Mouse (Mus musculus): ENCODE data around the gene Tgfa.

Tgfa gene

GRCm38 (mm10) chr6:86293301-86293700 is 98.3 kb downstream of the Tgfa start:
- no peak for DNase-seq (ENCODE audit: low spot score in 2 of 2)

DNA sequence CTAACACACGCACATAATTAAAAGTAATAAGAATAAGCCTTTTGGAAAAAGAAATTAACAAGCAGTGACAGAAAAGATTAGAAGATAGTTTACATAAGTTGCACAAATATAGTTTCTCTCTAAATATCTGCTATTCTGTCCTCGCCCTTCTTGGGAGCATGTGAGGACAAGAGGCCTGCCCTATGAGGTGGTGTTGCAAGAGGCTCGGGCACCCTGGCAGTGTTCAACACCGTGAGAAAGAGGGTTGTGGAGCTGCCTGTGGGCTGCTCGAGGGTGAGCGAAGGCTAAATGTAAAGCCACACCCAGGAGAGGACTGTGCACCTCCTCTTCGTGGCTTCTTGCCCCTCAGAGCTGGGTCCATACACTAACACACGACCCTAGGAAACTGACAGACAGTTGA is 100.4 kb downstream of the Tgfa start:
- no peak for DNase-seq (ENCODE audit: low spot score in 2 of 2)

- no peak for DNase-seq (ENCODE audit: low spot score in 2 of 2)
Observed at GRCm38 (mm10) chr6:86296126-86296525, 101.1 kb downstream of the Tgfa start.

GRCm38 (mm10) chr6:86296938-86297337 is 101.9 kb downstream of the Tgfa start:
- no peak for DNase-seq (ENCODE audit: low spot score in 2 of 2)

- no peak for DNase-seq (ENCODE audit: low spot score in 2 of 2)
Observed at GRCm38 (mm10) chr6:86298961-86299360, 103.9 kb downstream of the Tgfa start.

GRCm38 (mm10) chr6:86299381-86299780 is 104.4 kb downstream of the Tgfa start:
- no peak for DNase-seq (ENCODE audit: low spot score in 2 of 2)

GRCm38 (mm10) chr6:86305680-86306079 is 110.7 kb downstream of the Tgfa start:
- no peak for DNase-seq (ENCODE audit: low spot score in 2 of 2)

DNA sequence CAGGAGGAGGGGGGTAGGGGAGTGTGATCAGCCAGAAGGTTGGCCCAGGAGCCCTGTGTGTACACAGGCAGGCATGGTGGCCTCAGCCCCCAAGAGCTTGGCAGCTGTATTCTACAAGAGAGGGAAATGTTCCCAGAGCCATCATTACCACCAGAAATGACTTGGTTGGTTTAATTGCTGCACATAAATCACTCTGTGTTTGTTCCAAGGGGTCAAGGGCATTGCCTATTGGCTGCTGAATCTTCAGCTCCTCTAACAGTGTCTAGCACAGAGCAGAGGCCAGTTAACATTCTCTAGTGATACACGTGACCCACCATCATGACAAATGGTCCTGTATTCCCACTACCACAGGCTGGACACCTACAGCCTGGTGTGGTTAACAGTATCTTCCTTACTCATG is 119.0 kb downstream of the Tgfa start:
- DNase-seq (ENCODE audit: low spot score in 2 of 2) = no peak

- DNase-seq (ENCODE audit: low spot score in 2 of 2) = no peak
Observed at GRCm38 (mm10) chr6:86317066-86317465, 122.0 kb downstream of the Tgfa start.

GRCm38 (mm10) chr6:86318855-86319254 is 123.8 kb downstream of the Tgfa start:
- DNase-seq (ENCODE audit: low spot score in 2 of 2) = no peak

DNA sequence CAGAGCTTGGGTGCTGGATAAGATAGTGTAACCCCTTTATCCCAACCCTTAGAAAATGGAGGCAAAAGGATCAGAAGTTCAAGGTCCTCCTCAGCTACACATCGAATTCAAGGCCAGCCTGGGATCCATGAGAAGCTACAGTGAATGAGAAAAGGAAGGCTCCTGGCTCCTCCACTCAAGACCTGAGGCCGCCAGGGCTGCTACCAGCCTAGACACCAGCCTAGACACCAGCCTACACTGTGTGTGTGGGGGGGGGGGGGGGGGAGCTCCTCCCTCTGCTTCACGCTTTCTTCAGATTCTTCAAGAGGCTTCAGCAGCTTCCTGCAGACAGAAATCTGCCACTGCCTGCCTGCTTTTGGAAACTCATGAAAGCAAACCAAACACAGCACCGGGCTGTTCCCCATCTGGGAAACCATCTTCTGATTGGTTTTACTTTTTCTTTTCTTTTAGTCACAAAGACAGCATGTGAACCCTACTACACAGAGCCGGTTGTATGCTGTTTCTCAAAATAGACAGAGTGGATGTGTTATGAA is 127.1 kb downstream of the Tgfa start:
- DNase-seq (ENCODE audit: low spot score in 2 of 2) = no peak

DNA sequence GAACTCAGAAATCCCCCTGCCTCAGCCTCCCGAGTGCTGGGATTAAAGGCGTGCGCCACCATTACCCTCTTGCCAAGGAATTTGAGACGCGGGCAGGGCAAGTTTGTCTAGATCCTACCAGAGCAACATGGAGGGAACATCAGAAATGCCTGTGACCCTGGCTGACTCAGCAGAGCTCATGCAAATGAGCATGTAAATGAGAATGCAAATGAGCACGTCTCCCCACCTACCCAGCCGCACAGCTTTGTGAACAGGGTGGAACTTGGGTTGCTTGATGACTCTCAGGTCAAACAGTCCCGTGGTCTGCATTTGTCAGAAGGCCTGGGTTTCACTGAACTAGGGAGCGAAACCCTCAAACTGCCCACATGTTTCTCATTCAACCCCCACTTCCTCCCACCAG is 128.0 kb downstream of the Tgfa start:
- DNase-seq (ENCODE audit: low spot score in 2 of 2) = no peak

DNA sequence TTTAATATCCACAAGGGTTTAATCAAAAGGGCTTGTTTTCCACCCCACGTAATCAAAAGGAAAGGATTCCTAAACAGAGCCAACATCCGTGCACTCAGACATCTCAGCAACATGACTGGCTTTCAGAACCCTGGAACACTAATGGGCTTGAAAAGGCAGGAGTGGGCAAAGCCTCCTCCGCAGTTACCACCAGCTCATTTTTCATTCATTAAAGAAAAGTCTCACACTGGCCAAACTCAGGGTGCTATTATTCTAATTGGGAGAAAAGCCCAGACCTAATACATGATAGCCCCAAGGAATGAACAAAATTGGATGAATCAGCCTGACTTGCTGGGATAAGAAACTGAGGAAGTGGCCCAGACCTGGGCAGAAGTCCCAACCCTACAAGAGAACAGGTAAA is 129.4 kb downstream of the Tgfa start:
- DNase-seq (ENCODE audit: low spot score in 2 of 2) = no peak

Data from urinary bladder, postnatal 4 days (tissue).